Comparison of ENCODE assay signal across 8 mouse cellular contexts in the genomic region with DNA sequence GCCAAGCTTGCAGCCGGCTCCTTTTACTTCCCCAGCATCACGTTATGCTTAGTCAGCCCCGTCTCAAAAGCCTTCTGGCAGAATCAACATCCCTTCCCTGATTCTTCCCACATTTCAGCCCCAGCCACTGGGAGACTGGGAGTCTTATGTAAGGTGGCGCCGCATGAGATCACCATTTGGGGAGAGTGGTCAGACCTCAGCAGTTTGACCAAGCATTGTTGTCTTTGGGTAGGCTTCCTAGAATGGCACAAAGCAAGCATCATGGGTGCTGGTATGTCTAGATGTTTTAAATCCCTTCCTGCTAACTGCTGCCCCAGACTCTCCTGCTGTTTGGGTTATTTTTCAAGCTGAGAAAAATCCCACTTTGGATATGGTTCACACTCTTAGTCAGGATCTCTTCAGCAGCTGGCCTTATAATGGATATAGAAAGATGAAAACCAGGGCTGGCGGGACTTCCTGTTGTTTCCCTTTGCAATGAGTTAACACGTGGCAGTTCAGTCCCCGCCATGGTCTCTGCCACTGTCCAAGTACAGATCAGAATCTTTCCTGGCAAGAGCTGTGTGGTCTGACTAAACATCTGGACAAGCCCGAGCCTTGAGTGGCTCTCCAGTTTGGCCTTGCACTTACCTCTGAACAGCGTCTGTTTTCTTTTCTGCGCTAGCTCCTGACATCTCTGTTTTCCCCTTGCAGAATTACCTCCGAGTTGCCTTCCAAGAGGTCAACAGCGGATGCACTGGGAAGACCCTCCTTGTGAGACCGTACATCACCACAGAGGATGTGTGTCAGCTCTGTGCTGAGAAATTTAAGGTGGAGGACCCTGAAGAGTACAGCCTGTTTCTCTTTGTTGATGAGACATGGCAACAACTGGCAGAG. TPM values are rescaled to one million over a fixed set of nuclear protein-coding genes. Genes with fewer than 3 reads are reported as not detected.
DNase-seq lines count a peak whose midpoint lies in the region; ATAC-seq lines count a peak whose summit lies in the region.

No protein-coding gene starts in this region.

- DNase-seq in adrenal gland, adult (ENCODE audit: inconsistent age in 2 of 2, low spot score in 1 of 2), result peak; percentile 50 to 78
- no peak for DNase-seq in adrenal gland, adult 8-10 months
- DNase-seq in right cerebral cortex, adult 18-20 months, result peak; percentile 76
- no peak for DNase-seq in right cerebral cortex, postnatal 14 days
- peak; percentile 55 to 64 for DNase-seq in heart, postnatal 36 days
- no peak for DNase-seq in spleen, postnatal 14 days (ENCODE audit: low spot score in 2 of 2)
- DNase-seq in cerebellum, adult 11 months, result no peak

- no peak overlapping the region for H3K9ac ChIP-seq in liver, embryonic 12.5 days

- H3K36me3 ChIP-seq in liver, embryonic 12.5 days, result peaks cover 4% of the 10 kb centered on the region; the same call in 1 of the 2 replicates

- no peak overlapping the region for H3K4me3 ChIP-seq in liver, embryonic 12.5 days

- no peaks in the 10 kb centered on the region for H3K9me3 ChIP-seq in liver, embryonic 12.5 days (replicated peaks)

- H3K27ac ChIP-seq in liver, embryonic 12.5 days, result peak overlapping the region; percentile 13; the same call in 1 of the 2 replicates

- intact Hi-C loops in heart, postnatal 36 days (cut with DNase I), result loop anchor here (5.0 kb wide), 1 partner anchor 33 kb away; no protein-coding TSS in a partner anchor

- no peak overlapping the region for H3K4me2 ChIP-seq in liver, embryonic 12.5 days

- 54% methylated on average over 14 of the region's 14 CpGs for WGBS in liver, embryonic 12.5 days (ENCODE audit: insufficient replicate concordance)

- peaks cover 15% of the 10 kb centered on the region for H3K4me1 ChIP-seq in liver, embryonic 12.5 days

- no peaks in the 10 kb centered on the region for H3K27me3 ChIP-seq in liver, embryonic 12.5 days (replicated peaks)

- ATAC-seq in liver, embryonic 12.5 days, result no peak

RNA-seq across cellular contexts. Expression of gene Naa20, which starts 16.8 kb away (rescaled TPM):
- 10 to 100 TPM; 42.6 to 53.3 (median 52.5) TPM for total RNA-seq in adrenal gland, adult 8-10 months (2022)
- total RNA-seq in heart, postnatal 36 days (2021), result 10 to 100 TPM; 89.1 to 93.7 TPM
- polyA plus RNA-seq in liver, embryonic 12.5 days (2016; fragmentation: Nextera tagmentation; extraction: Ambion mirVana), result 85.9 and 92.8 TPM in 2 replicates

RNA-seq across cellular contexts. Expression of gene Cfap61, which starts 49.4 kb away (rescaled TPM):
- total RNA-seq in adrenal gland, adult 8-10 months (2022), result 10 to 100 TPM; 21.7 to 59.7 (median 35.5) TPM
- total RNA-seq in heart, postnatal 36 days (2021), result 1 to 10 TPM; 1.1 to 2.7 TPM
- polyA plus RNA-seq in liver, embryonic 12.5 days (2016; fragmentation: Nextera tagmentation; extraction: Ambion mirVana), result not detected in 2 replicates

RNA-seq across cellular contexts. Expression of gene Crnkl1, which starts 49.7 kb away (rescaled TPM):
- total RNA-seq in adrenal gland, adult 8-10 months (2022), result 10 to 100 TPM; 25.1 to 35.7 (median 29.0) TPM
- total RNA-seq in heart, postnatal 36 days (2021), result 10 to 100 TPM; 16.7 to 21.8 TPM
- 24.7 TPM in 2 replicates for polyA plus RNA-seq in liver, embryonic 12.5 days (2016; fragmentation: Nextera tagmentation; extraction: Ambion mirVana)

Comparison
In these comparisons a context has a peak if more than half of its experiments do, and no peak if none do; other contexts are left out.
1. DNase-seq: peak in adrenal gland, adult (2 of 2), right cerebral cortex, adult 18-20 months (single experiment) and heart, postnatal 36 days (2 of 2); none in adrenal gland, adult 8-10 months (single experiment), right cerebral cortex, postnatal 14 days (single experiment), spleen, postnatal 14 days (0 of 2) and cerebellum, adult 11 months (single experiment).
2. RNA of gene Cfap61, which starts 49.4 kb away (total RNA-seq): 21.7 to 59.7 TPM in adrenal gland, adult 8-10 months; 1.1 to 2.7 TPM in heart, postnatal 36 days; every median in the first group is over 4 times any median in the second.